Mouse (Mus musculus): ENCODE results near the gene Ciart.
"Not testable (repeated sequence)": the region's sequence is repeated elsewhere in the genome, so short reads cannot be mapped to it uniquely, and the experiment has no call there.

Ciart gene

GRCm38 (mm10) chr3:95901616-95902372, 19.7 kb upstream of the Ciart start:
- no peak for DNase-seq

- no peak for DNase-seq
These were observed 17.9 kb upstream of the Ciart start for GRCm38 (mm10) chr3:95899800-95900524.

GRCm38 (mm10) chr3:95895501-95895900, 13.4 kb upstream of the Ciart start:
- not testable (repeated sequence) for DNase-seq

GRCm38 (mm10) chr3:95894317-95895160, 12.5 kb upstream of the Ciart start:
- DNase-seq: peak; percentile 77

GRCm38 (mm10) chr3:95893606-95894316, 11.7 kb upstream of the Ciart start, which contains the start of gene Aph1a:
Gene Aph1a (plus strand): TSS chr3:95893969.
- peak; percentile 99 for DNase-seq

- no peak for DNase-seq
These were observed 11.1 kb upstream of the Ciart start for GRCm38 (mm10) chr3:95893126-95893525.

- DNase-seq: no peak
These were observed 10.3 kb upstream of the Ciart start for GRCm38 (mm10) chr3:95892066-95893052.

- DNase-seq: no peak
These were observed 9.4 kb upstream of the Ciart start, which contains the start of gene BC028528 for GRCm38 (mm10) chr3:95891211-95892065. Gene BC028528 (minus strand): TSS chr3:95892005.

GRCm38 (mm10) chr3:95889664-95890063, 7.6 kb upstream of the Ciart start:
- DNase-seq: no peak

GRCm38 (mm10) chr3:95887596-95887995, 5.5 kb upstream of the Ciart start:
- no peak for DNase-seq

GRCm38 (mm10) chr3:95884400-95884799, 2.3 kb upstream of the Ciart start:
- no peak for DNase-seq

GRCm38 (mm10) chr3:95882816-95883425, 870 bp upstream of the Ciart start:
- DNase-seq: peak; percentile 77

GRCm38 (mm10) chr3:95879063-95879462, 3.0 kb downstream of the Ciart start:
- DNase-seq: no peak

- peak; percentile 40 for DNase-seq
These were observed 10.0 kb downstream of the Ciart start for GRCm38 (mm10) chr3:95872048-95872447.

GRCm38 (mm10) chr3:95871392-95871867, 10.6 kb downstream of the Ciart start, which contains the start of gene Mrps21:
Gene Mrps21 (minus strand): TSS chr3:95871519.
- DNase-seq: peak; percentile 90

GRCm38 (mm10) chr3:95870976-95871375, 11.1 kb downstream of the Ciart start:
- DNase-seq: no peak

- no peak for DNase-seq
These were observed 14.6 kb downstream of the Ciart start for GRCm38 (mm10) chr3:95867408-95867807.

- DNase-seq: no peak
These were observed 16.0 kb downstream of the Ciart start for GRCm38 (mm10) chr3:95866071-95866470.

GRCm38 (mm10) chr3:95865571-95865970, 16.5 kb downstream of the Ciart start:
- DNase-seq: no peak
